Mouse (Mus musculus) heart, embryonic 16.5 days (tissue): Measurements from ENCODE around the gene Tmem63a. TPM values are rescaled to one million over a fixed set of nuclear protein-coding genes. Genes with fewer than 3 reads are reported as not detected.

Source experiments
- ATAC-seq: fragments of 200-750 bp; cut with Nextera tagmentation; replicated peaks from 2 replicates; pipeline ENCODE4 v1.8.0; 2017; ENCODE audit warnings: moderate number of reproducible peaks; ENCODE audit not compliant: insufficient read depth, low FRiP score; ENCODE audit errors: extremely low read depth
- H3K27ac ChIP-seq: fragments of 300-500 bp; sonication (generic); 2 replicates; pipeline ENCODE4 v1.5.1; 2014; ENCODE audit warnings: mild to moderate bottlenecking, low read length, control low read depth, moderate library complexity
- H3K27me3 ChIP-seq: fragments of 300-500 bp; sonication (generic); 2 replicates; pipeline ENCODE4 v1.6.1; 2014; ENCODE audit warnings: low read length, mixed read lengths; ENCODE audit not compliant: control insufficient read depth, insufficient read depth
- H3K36me3 ChIP-seq: fragments of 300-500 bp; sonication (generic); 2 replicates; pipeline ENCODE4 v1.6.1; 2014; ENCODE audit not compliant: control insufficient read depth, insufficient read depth
- H3K4me1 ChIP-seq: fragments of 300-500 bp; sonication (generic); 2 replicates; pipeline ENCODE4 v1.6.1; 2014; ENCODE audit warnings: low read length, mixed read lengths; ENCODE audit not compliant: control insufficient read depth, insufficient read depth
- H3K4me2 ChIP-seq: fragments of 300-500 bp; sonication (generic); 2 replicates; pipeline ENCODE4 v1.6.1; 2014; ENCODE audit warnings: low read depth, mild to moderate bottlenecking, control low read depth, low read length
- H3K4me3 ChIP-seq: fragments of 300-500 bp; sonication (generic); 2 replicates; pipeline ENCODE4 v1.5.1; 2014; ENCODE audit warnings: mild to moderate bottlenecking, control low read depth, low read length
- H3K9ac ChIP-seq: fragments of 300-500 bp; sonication (generic); 2 replicates; pipeline ENCODE4 v1.6.1; 2014; ENCODE audit warnings: low read length, control low read depth
- H3K9me3 ChIP-seq: fragments of 300-500 bp; sonication (generic); replicated peaks from 2 replicates; pipeline ENCODE4 v1.6.1; 2016; ENCODE audit warnings: low read length; ENCODE audit not compliant: control insufficient read depth
- WGBS: fragments of 180-500 bp; shearing (Covaris S2); extraction: QIAGEN DNeasy Blood & Tissue Kit; methylation state at CpG from one replicate; pipeline ENCODE4 v1.1.7; 2014; 5-methylcytosine and 5-hydroxymethylcytosine counted together
- polyA plus RNA-seq: library from polyadenylated mRNA; unstranded; fragments of >200 nt; fragmentation: Nextera tagmentation; extraction: Ambion mirVana; gene quantifications from 2 replicates; pipeline ENCODE4 v1.2.1, GENCODE M21; 2015

The Tmem63a gene
- polyA plus RNA-seq, 1 experiment from 2014 or later, result 11.2 TPM

DNA sequence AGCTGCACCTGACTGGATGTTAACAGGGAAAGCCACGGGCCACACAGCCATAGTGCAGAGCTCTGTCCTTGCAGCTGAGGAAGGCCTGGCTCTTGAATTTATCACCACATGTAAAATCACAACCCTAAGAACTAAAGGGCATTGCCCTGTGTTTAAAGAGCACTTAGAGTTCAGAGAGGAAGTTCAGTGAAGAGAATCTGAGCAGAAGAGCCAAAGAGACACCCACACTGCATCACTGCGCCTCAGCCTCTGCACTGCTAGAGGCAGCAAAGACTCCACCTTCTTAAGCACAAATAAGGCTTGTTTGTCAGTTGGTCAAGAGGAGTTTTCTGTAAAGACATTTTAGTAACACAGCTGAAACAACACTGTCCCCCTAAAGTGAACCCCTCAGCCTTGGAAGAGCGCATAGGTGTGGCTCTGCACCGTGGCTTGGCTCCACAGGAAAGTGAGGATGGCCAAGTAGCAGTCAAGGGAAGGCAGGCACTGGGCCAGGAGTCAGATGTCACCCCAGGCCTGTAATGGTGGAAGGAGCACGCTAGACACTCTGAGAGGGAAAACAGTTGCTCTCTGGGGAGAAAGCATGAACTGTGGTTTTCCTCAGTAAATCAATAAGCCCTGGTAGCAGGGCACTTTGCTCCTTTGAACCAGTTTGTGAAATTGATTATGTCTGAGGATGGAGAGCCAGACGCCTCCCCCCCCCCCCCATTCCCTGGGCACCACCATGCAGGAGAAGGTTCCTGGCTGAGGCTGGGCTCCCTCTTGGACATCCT is 72.8 kb downstream of the Tmem63a start:
- Histone ChIP-seq H3K4me1 (peaks cover 23% of the 10 kb centered on the region), H3K9me3 (no peaks in the 10 kb centered on the region), H3K27me3 (peaks cover 2% of the 10 kb centered on the region; the same call in 1 of the 2 replicates), H3K27ac (peak overlapping the region; percentile 71), H3K36me3 (no peaks in the 10 kb centered on the region), H3K4me3 (no peak overlapping the region), H3K9ac (no peak overlapping the region), H3K4me2 (no peak overlapping the region)
- ATAC-seq, result no peak
- 68% methylated on average over 6 of the region's 6 CpGs for WGBS

DNA sequence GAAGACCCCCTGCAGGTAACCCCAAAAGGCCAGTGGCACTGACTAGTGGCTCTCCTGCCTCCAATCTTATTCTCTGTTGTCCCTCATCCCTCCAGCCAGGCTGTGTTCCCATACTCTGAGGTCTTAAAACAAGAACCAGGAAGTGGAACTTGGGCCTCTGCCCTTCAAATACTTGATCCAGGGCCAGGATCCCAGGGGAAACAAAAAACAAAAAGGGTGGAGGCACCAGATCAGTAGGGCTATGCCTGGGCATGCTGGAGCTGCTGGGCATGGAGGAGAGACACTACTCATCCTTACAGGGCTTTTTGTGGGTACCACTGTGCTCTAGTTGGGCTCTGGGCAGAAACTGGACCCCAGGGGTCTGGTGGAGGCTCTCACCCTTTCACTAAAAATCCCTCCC is 73.4 kb downstream of the Tmem63a start:
- Histone ChIP-seq H3K27me3 (peaks cover 2% of the 10 kb centered on the region; the same call in 1 of the 2 replicates), H3K36me3 (no peaks in the 10 kb centered on the region), H3K9me3 (no peaks in the 10 kb centered on the region), H3K4me2 (no peak overlapping the region), H3K9ac (peak overlapping the region; percentile 42), H3K4me3 (no peak overlapping the region), H3K27ac (peak overlapping the region; percentile 71), H3K4me1 (peaks cover 19% of the 10 kb centered on the region)
- ATAC-seq, result peak; percentile 16; the same call in 1 of the 2 replicates

DNA sequence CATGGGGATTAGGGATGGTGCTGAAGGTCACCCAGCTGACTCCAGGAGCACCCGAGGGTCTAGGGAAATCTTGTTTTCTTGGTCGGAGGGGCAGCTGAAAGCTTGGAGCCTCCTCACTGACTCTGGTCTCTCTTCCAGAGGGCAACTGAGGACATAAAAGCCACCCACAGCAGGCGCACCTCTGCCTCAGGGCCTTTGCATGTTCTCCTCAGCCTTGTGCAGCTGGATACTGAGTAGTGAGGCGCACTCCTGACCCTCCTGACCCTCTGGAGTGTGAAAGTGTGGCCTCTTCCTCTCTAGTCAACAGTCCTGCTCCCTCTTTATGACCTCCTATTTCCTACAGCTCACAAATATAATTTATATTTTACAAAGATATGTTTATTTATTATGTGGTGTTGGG is 73.9 kb downstream of the Tmem63a start:
- no peaks in the 10 kb centered on the region for H3K36me3 ChIP-seq
- H3K4me3 ChIP-seq, result peak overlapping the region; percentile 55
- peak overlapping the region; percentile 71 for H3K27ac ChIP-seq
- H3K4me2 ChIP-seq, result peak overlapping the region; percentile 93
- ATAC-seq, result no peak; the same call in 1 of the 2 replicates
- H3K27me3 ChIP-seq, result peaks cover 2% of the 10 kb centered on the region; the same call in 1 of the 2 replicates
- no peaks in the 10 kb centered on the region for H3K9me3 ChIP-seq
- peak overlapping the region; percentile 42 for H3K9ac ChIP-seq
- H3K4me1 ChIP-seq, result peaks cover 19% of the 10 kb centered on the region
- WGBS, result 69% methylated on average over 4 of the region's 4 CpGs

DNA sequence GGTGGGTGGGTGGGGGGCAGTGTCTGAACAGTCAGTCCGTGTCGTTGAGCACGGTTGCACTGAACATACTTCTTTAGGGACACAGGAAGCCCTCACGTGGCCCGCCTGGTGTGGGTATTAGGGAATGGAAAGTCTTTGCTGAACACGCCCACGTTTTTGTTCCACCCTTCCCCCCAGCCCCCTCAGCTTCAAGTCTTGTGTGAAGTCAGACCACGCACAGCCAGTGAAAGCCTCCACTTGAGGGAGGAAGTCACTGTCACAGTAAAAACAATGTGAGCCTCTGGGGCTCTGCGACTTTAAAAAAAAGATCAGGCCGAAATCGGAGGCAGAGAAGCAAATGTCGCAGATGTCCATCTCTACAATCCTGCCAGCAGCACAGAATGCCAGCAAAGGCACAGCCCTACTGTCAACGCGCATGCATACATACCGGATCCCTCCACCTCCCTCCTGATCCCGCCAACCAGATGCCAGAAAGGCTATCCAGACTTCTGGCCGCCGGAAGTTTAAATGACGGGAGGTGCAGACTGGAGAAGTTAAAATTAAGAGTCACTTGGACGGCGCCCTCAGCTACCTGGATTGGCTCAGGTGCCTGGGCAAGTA is 74.5 kb downstream of the Tmem63a start:
- whole genome bisulfite sequencing, result 2% methylated on average over 21 of the region's 21 CpGs
- peak; percentile 73 for ATAC-seq

DNA sequence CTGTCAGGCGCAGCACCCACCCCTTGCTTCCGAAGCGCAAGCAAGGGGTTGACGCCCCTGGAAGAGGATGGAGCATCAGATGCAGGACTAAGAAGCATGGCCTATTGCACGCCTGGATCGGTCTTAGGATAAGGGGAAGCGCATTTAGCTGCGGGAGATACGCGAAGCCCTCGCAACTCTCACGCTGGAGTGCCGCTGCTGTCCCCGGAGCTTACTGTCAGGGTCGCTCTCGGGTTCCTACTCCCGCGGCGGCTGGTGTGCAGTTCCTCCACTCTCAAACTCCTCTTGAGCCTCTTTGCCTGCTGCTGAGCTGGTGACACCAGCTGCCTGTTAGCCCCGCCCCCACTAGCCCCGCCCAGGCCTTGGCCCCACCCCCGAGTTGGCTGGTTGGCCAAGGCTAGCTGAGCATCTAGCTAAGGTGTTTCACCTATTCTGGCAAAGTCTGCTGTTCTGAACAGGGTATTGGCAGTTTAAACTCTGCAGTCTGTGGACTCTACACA is 75.1 kb downstream of the Tmem63a start:
- Histone ChIP-seq H3K9ac (peak overlapping the region; percentile 70), H3K4me2 (peak overlapping the region; percentile 93), H3K4me1 (peaks cover 19% of the 10 kb centered on the region), H3K9me3 (no peaks in the 10 kb centered on the region), H3K27ac (peak overlapping the region; percentile 71), H3K36me3 (no peaks in the 10 kb centered on the region), H3K4me3 (peak overlapping the region; percentile 55), H3K27me3 (peaks cover 2% of the 10 kb centered on the region; the same call in 1 of the 2 replicates)
- under 1% methylated on average over 21 of the region's 22 CpGs for whole genome bisulfite sequencing
- peak; percentile 65 for ATAC-seq

More for the DNA sequence above, 74.5 kb downstream of the Tmem63a start:
- Histone ChIP-seq H3K4me3 (peak overlapping the region; percentile 55), H3K9me3 (no peaks in the 10 kb centered on the region), H3K27me3 (peaks cover 2% of the 10 kb centered on the region; the same call in 1 of the 2 replicates), H3K27ac (peak overlapping the region; percentile 71), H3K36me3 (no peaks in the 10 kb centered on the region), H3K4me2 (peak overlapping the region; percentile 93), H3K9ac (peak overlapping the region; percentile 70), H3K4me1 (peaks cover 19% of the 10 kb centered on the region)

DNA sequence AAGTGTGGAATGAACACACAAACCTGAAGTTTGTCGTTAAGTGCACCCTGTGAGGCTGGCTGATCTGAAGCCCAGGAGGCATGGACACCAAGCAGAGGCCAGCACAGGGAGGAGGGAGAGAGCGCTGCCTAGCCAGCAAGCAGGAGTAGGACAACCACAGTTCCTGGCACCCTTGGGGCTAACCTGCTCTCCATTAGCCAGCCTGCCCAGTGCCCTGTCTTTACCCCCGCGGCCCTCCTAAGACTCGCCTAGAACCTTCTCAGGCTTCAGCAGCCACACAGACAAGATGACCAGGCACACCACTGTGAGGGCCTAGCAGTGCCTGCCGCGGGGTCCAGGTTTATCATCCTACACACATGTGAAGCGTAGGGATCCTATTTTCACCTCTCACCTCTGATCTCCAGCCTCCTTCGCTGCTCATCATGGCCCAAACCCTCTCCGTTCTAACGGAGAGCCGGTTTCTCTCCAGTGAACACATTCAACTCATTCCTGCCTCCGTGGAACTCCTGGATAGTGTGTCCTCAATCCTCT is 75.8 kb downstream of the Tmem63a start:
- no peaks in the 10 kb centered on the region for H3K9me3 ChIP-seq
- H3K27me3 ChIP-seq, result peaks cover 2% of the 10 kb centered on the region; the same call in 1 of the 2 replicates
- peaks cover 19% of the 10 kb centered on the region for H3K4me1 ChIP-seq
- H3K4me3 ChIP-seq, result no peak overlapping the region
- 71% methylated on average over 13 of the region's 13 CpGs for whole genome bisulfite sequencing
- no peak for ATAC-seq
- H3K4me2 ChIP-seq, result no peak overlapping the region
- no peak overlapping the region for H3K27ac ChIP-seq
- H3K9ac ChIP-seq, result no peak overlapping the region
- H3K36me3 ChIP-seq, result no peaks in the 10 kb centered on the region

DNA sequence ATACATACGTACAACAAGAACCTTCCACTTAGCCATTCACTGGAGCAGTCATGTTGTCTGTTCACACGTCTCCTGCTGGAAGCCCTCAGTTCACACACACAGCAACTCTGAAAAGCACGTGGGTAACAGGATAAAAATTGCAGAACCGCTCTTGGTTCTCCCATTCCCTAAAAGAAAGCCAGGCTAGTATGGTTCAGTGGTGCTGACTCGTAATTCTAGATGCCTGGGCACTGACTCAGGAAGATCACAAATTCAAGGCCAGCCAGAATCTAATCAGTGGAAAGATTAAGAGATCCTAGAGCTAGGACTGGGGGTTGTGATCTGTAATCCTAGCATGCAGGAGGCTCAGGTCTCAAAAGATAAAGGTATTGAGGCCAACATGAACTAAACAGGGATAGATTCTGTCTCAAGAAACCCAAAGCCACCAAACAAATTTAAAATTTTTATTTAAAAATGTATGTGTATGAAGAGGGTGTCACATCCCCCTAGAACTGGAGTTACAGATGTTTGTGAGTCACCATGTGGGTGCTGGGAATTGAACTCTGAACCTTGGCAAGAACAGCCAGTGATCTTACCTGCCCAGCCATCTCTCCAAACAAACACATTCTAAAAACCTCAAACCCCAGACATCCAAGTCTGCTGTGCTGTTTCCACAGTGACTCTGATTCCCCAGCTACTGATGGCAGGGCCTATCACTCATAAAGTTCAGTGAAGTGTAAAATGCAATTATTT is 78.8 kb downstream of the Tmem63a start, which contains the start of gene Ephx1:
Gene Ephx1 (minus strand): TSS at position 149 of the 732 bp plus-strand sequence.
- ATAC-seq, result no peak
- no peaks in the 10 kb centered on the region for H3K36me3 ChIP-seq
- no peak within 1 kb of the TSS for H3K4me3 ChIP-seq
- peaks cover 2% of the 10 kb centered on the region; the same call in 1 of the 2 replicates for H3K27me3 ChIP-seq
- no peak within 1 kb of the TSS for H3K27ac ChIP-seq
- H3K9me3 ChIP-seq, result no peaks in the 10 kb centered on the region
- peaks cover 8% of the 10 kb centered on the region for H3K4me1 ChIP-seq
- no peak within 1 kb of the TSS for H3K9ac ChIP-seq
- H3K4me2 ChIP-seq, result no peak within 1 kb of the TSS
- 37% methylated on average over 5 of the region's 5 CpGs for WGBS

DNA sequence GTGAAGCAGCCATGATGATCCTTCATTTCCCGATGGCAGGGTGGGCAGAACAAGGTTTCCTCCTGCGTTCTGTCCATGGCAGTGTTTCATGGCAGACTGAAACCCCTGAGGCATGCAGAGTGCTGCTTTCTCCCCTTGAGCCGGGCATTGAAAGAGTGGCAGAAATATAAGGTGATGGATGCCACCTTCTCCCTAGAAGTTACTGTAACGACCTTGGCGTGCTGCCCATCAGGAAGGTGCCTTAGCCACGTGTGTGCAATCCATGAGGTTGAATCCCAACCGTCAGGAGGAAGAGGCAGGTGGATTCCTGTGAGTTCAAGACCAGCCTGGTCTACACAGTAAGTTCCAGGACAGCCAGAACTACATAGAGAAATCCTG is 79.3 kb downstream of the Tmem63a start:
- H3K9me3 ChIP-seq, result no peaks in the 10 kb centered on the region
- H3K27ac ChIP-seq, result no peak overlapping the region
- WGBS, result 65% methylated on average over 7 of the region's 7 CpGs
- no peaks in the 10 kb centered on the region for H3K36me3 ChIP-seq
- no peak overlapping the region for H3K4me2 ChIP-seq
- H3K4me1 ChIP-seq, result peaks cover 4% of the 10 kb centered on the region; the same call in 1 of the 2 replicates
- no peak overlapping the region for H3K9ac ChIP-seq
- no peak overlapping the region for H3K4me3 ChIP-seq
- no peak for ATAC-seq
- H3K27me3 ChIP-seq, result peaks cover 2% of the 10 kb centered on the region; the same call in 1 of the 2 replicates
